Mouse (Mus musculus) spleen, postnatal 36 days (tissue): Measurements from ENCODE around the gene Kif11.
A peak's percentile ranks its signal among the peaks of the same experiment; 100 is the strongest.

Source experiments
- DNase-seq, 2 experiments: peaks; one replicate each; pipeline ENCODE4 v3.0.0; 2022; ENCODE audit warnings: low spot score in 2 of 2, mixed read lengths in 1 of 2

The Kif11 gene

GRCm38 (mm10) chr19:37443631-37444140 lies 67.5 kb downstream of the Kif11 start:
- no peak for DNase-seq

- DNase-seq: peak in 1 of 2 experiments; percentile 15
Observed at GRCm38 (mm10) chr19:37448212-37448611, 72.0 kb downstream of the Kif11 start.

GRCm38 (mm10) chr19:37449246-37449645 lies 73.0 kb downstream of the Kif11 start:
- DNase-seq: no peak

- no peak for DNase-seq
Observed at GRCm38 (mm10) chr19:37455528-37455927, 79.3 kb downstream of the Kif11 start.

GRCm38 (mm10) chr19:37455961-37456360 lies 79.8 kb downstream of the Kif11 start:
- no peak for DNase-seq

GRCm38 (mm10) chr19:37458013-37458412 lies 81.8 kb downstream of the Kif11 start:
- no peak for DNase-seq

- DNase-seq: peak; percentile 77 to 80
Observed at GRCm38 (mm10) chr19:37466403-37466802, 90.2 kb downstream of the Kif11 start.

GRCm38 (mm10) chr19:37466978-37467377 lies 90.8 kb downstream of the Kif11 start:
- peak; percentile 71 to 78 for DNase-seq

- DNase-seq: no peak
Observed at GRCm38 (mm10) chr19:37468841-37469566, 92.8 kb downstream of the Kif11 start.
